Mouse (Mus musculus): ENCODE results near the gene Hcls1. TPM values are rescaled to one million over a fixed set of nuclear protein-coding genes. Genes with fewer than 3 reads are reported as not detected.

Hcls1 gene
- total and polyA plus RNA-seq, 2 experiments from 2014 or later = 3.9 to 4.7 TPM

GRCm38 (mm10) chr16:36893317-36893716, 41.5 kb upstream of the Hcls1 start:
- Histone ChIP-seq H3K4me2 (ENCODE audit: low read depth, low read length) (no peak overlapping the region), H3K27ac (ENCODE audit: low read depth) (no peak overlapping the region), H3K4me3 (ENCODE audit: low read depth, low read length) (no peak overlapping the region), H3K27me3 (ENCODE audit: control insufficient read depth, insufficient read depth, low read length) (no peaks in the 10 kb centered on the region), H3K9me3 (replicated peaks; ENCODE audit: control insufficient read depth, low read length) (no peaks in the 10 kb centered on the region), H3K4me1 (ENCODE audit: control insufficient read depth, insufficient read depth) (no peaks in the 10 kb centered on the region), H3K36me3 (replicated peaks; ENCODE audit: control insufficient read depth, insufficient read depth, low read length) (peaks cover 90% of the 10 kb centered on the region), H3K9ac (replicated peaks; ENCODE audit: low read depth, low read length) (no peak overlapping the region)
- WGBS = 88% methylated on average over 10 of the region's 10 CpGs
- ATAC-seq (ENCODE audit: insufficient read depth, low read depth) (no peak), DNase-seq (ENCODE audit: low spot score) (no peak)
- TF ChIP-seq CTCF (IDR thresholded peaks at IDR 0.05; ENCODE audit: low read depth) (no peak), EP300 (IDR thresholded peaks at IDR 0.05; ENCODE audit: low read depth) (no peak)

- Histone ChIP-seq H3K27ac (ENCODE audit: low read depth) (no peak overlapping the region), H3K36me3 (replicated peaks; ENCODE audit: control insufficient read depth, insufficient read depth, low read length) (peaks cover 86% of the 10 kb centered on the region)
- no peak for ATAC-seq (ENCODE audit: insufficient read depth, low read depth)
These were observed 38.1 kb upstream of the Hcls1 start for GRCm38 (mm10) chr16:36896712-36897111.

GRCm38 (mm10) chr16:36903156-36903555, 31.6 kb upstream of the Hcls1 start:
- DNase-seq (ENCODE audit: low spot score) = no peak
- ATAC-seq (ENCODE audit: insufficient read depth, low read depth) = no peak

More at GRCm38 (mm10) chr16:36896712-36897111, 38.1 kb upstream of the Hcls1 start:
- Histone ChIP-seq H3K9me3 (replicated peaks; ENCODE audit: control insufficient read depth, low read length) (no peaks in the 10 kb centered on the region), H3K9ac (replicated peaks; ENCODE audit: low read depth, low read length) (no peak overlapping the region), H3K4me2 (ENCODE audit: low read depth, low read length) (no peak overlapping the region), H3K27me3 (ENCODE audit: control insufficient read depth, insufficient read depth, low read length) (no peaks in the 10 kb centered on the region), H3K4me1 (ENCODE audit: control insufficient read depth, insufficient read depth) (no peaks in the 10 kb centered on the region), H3K4me3 (ENCODE audit: low read depth, low read length) (no peak overlapping the region)
- TF ChIP-seq CTCF (IDR thresholded peaks at IDR 0.05; ENCODE audit: low read depth) (no peak), EP300 (IDR thresholded peaks at IDR 0.05; ENCODE audit: low read depth) (no peak)
- DNase-seq (ENCODE audit: low spot score) = no peak
- 51% methylated on average over 6 of the region's 6 CpGs for WGBS

GRCm38 (mm10) chr16:36911909-36912308, 22.9 kb upstream of the Hcls1 start:
- no peak overlapping the region for H3K27ac ChIP-seq (ENCODE audit: low read depth)
- peaks cover 79% of the 10 kb centered on the region for H3K36me3 ChIP-seq (replicated peaks; ENCODE audit: control insufficient read depth, insufficient read depth, low read length)
- H3K27me3 ChIP-seq (ENCODE audit: control insufficient read depth, insufficient read depth, low read length) = no peaks in the 10 kb centered on the region
- H3K4me1 ChIP-seq (ENCODE audit: control insufficient read depth, insufficient read depth) = peaks cover 5% of the 10 kb centered on the region; the same call in 1 of the 2 replicates
- TF ChIP-seq CTCF (IDR thresholded peaks at IDR 0.05; ENCODE audit: low read depth) (no peak), EP300 (IDR thresholded peaks at IDR 0.05; ENCODE audit: low read depth) (no peak)
- WGBS = 86% methylated on average over 10 of the region's 10 CpGs
- ATAC-seq (ENCODE audit: insufficient read depth, low read depth) (no peak), DNase-seq (ENCODE audit: low spot score) (no peak)
- H3K4me2 ChIP-seq (ENCODE audit: low read depth, low read length) = no peak overlapping the region
- no peak overlapping the region for H3K9ac ChIP-seq (replicated peaks; ENCODE audit: low read depth, low read length)
- no peak overlapping the region for H3K4me3 ChIP-seq (ENCODE audit: low read depth, low read length)
- H3K9me3 ChIP-seq (replicated peaks; ENCODE audit: control insufficient read depth, low read length) = no peaks in the 10 kb centered on the region

More at GRCm38 (mm10) chr16:36903156-36903555, 31.6 kb upstream of the Hcls1 start:
- no peaks in the 10 kb centered on the region for H3K9me3 ChIP-seq (replicated peaks; ENCODE audit: control insufficient read depth, low read length)
- 89% methylated on average over 5 of the region's 5 CpGs for WGBS
- H3K4me1 ChIP-seq (ENCODE audit: control insufficient read depth, insufficient read depth) = no peaks in the 10 kb centered on the region
- peaks cover 76% of the 10 kb centered on the region for H3K36me3 ChIP-seq (replicated peaks; ENCODE audit: control insufficient read depth, insufficient read depth, low read length)
- H3K4me3 ChIP-seq (ENCODE audit: low read depth, low read length) = no peak overlapping the region
- TF ChIP-seq CTCF (IDR thresholded peaks at IDR 0.05; ENCODE audit: low read depth) = no peak
- TF ChIP-seq EP300 (IDR thresholded peaks at IDR 0.05; ENCODE audit: low read depth) = no peak
- H3K27me3 ChIP-seq (ENCODE audit: control insufficient read depth, insufficient read depth, low read length) = no peaks in the 10 kb centered on the region
- no peak overlapping the region for H3K4me2 ChIP-seq (ENCODE audit: low read depth, low read length)
- H3K9ac ChIP-seq (replicated peaks; ENCODE audit: low read depth, low read length) = no peak overlapping the region
- no peak overlapping the region for H3K27ac ChIP-seq (ENCODE audit: low read depth)

GRCm38 (mm10) chr16:36912311-36912710, 22.5 kb upstream of the Hcls1 start:
- DNase-seq (ENCODE audit: low spot score) (no peak), ATAC-seq (ENCODE audit: insufficient read depth, low read depth) (no peak)
- Histone ChIP-seq H3K4me1 (ENCODE audit: control insufficient read depth, insufficient read depth) (peaks cover 5% of the 10 kb centered on the region; the same call in 1 of the 2 replicates), H3K9me3 (replicated peaks; ENCODE audit: control insufficient read depth, low read length) (no peaks in the 10 kb centered on the region), H3K27me3 (ENCODE audit: control insufficient read depth, insufficient read depth, low read length) (no peaks in the 10 kb centered on the region), H3K27ac (ENCODE audit: low read depth) (no peak overlapping the region), H3K9ac (replicated peaks; ENCODE audit: low read depth, low read length) (no peak overlapping the region), H3K36me3 (replicated peaks; ENCODE audit: control insufficient read depth, insufficient read depth, low read length) (peaks cover 81% of the 10 kb centered on the region), H3K4me3 (ENCODE audit: low read depth, low read length) (no peak overlapping the region), H3K4me2 (ENCODE audit: low read depth, low read length) (no peak overlapping the region)
- WGBS = 91% methylated on average over 13 of the region's 13 CpGs
- no peak for TF ChIP-seq EP300 (IDR thresholded peaks at IDR 0.05; ENCODE audit: low read depth)
- no peak for TF ChIP-seq CTCF (IDR thresholded peaks at IDR 0.05; ENCODE audit: low read depth)

- WGBS = 64% methylated on average over 5 of the region's 5 CpGs
- peaks cover 86% of the 10 kb centered on the region for H3K36me3 ChIP-seq (replicated peaks; ENCODE audit: control insufficient read depth, insufficient read depth, low read length)
- no peak overlapping the region for H3K9ac ChIP-seq (replicated peaks; ENCODE audit: low read depth, low read length)
- no peaks in the 10 kb centered on the region for H3K9me3 ChIP-seq (replicated peaks; ENCODE audit: control insufficient read depth, low read length)
- H3K27ac ChIP-seq (ENCODE audit: low read depth) = no peak overlapping the region
- no peak overlapping the region for H3K4me2 ChIP-seq (ENCODE audit: low read depth, low read length)
- no peak overlapping the region for H3K4me3 ChIP-seq (ENCODE audit: low read depth, low read length)
- H3K27me3 ChIP-seq (ENCODE audit: control insufficient read depth, insufficient read depth, low read length) = no peaks in the 10 kb centered on the region
- no peak for TF ChIP-seq EP300 (IDR thresholded peaks at IDR 0.05; ENCODE audit: low read depth)
- no peak for TF ChIP-seq CTCF (IDR thresholded peaks at IDR 0.05; ENCODE audit: low read depth)
- ATAC-seq (ENCODE audit: insufficient read depth, low read depth) (no peak), DNase-seq (ENCODE audit: low spot score) (no peak)
- no peaks in the 10 kb centered on the region for H3K4me1 ChIP-seq (ENCODE audit: control insufficient read depth, insufficient read depth)
These were observed 20.6 kb upstream of the Hcls1 start for GRCm38 (mm10) chr16:36914195-36914594.

Measured in heart, postnatal 0 days (tissue).